24 mouse cellular contexts compared by ENCODE assay signal in genomic region chr11:30233946-30234345, GRCm38 (mm10). TPM values are rescaled to one million over a fixed set of nuclear protein-coding genes. Genes with fewer than 3 reads are reported as not detected.
A peak's percentile ranks its signal among the peaks of the same experiment; 100 is the strongest.
DNase-seq lines count a peak whose midpoint lies in the region; ATAC-seq and TF ChIP-seq lines count a peak whose summit lies in the region.
"Had no signal": no experiment of that assay in that cellular context is flagged by ENCODE, and none has a peak within 500 bp of the region (broad histone marks: within the 10 kb centered on the region; RNA-seq: fewer than 3 reads in every experiment).

No protein-coding gene starts in this region.

- H3K4me3 ChIP-seq in heart, embryonic 10.5 days: no peak overlapping the region
- H3K4me3 ChIP-seq in heart, embryonic 15.5 days: no peak overlapping the region
- H3K4me3 ChIP-seq in limb, embryonic 10.5 days: no peak overlapping the region
- no peak overlapping the region for H3K4me3 ChIP-seq in kidney, adult 2 months (ENCODE audit: insufficient read depth, low read depth, low read length)
- H3K4me3 ChIP-seq: embryonic facial prominence, embryonic 13.5 days; embryonic facial prominence, embryonic 15.5 days; erythroblast, embryonic 14.5 days; forebrain, embryonic 10.5 days; forebrain, embryonic 12.5 days had no signal

- no peak for TF ChIP-seq CTCF in kidney, adult 2 months (conservative IDR thresholded peaks at IDR 0.05; ENCODE audit: insufficient read depth, insufficient read length, low read depth, low read length)

- ATAC-seq in heart, embryonic 15.5 days (replicated peaks; ENCODE audit: insufficient number of reproducible peaks, insufficient read depth, low FRiP score, low read depth): no peak
- ATAC-seq: forebrain, embryonic 14.5 days; forebrain, embryonic 16.5 days had no signal

- no peak overlapping the region for H3K27ac ChIP-seq in heart, embryonic 10.5 days
- peak overlapping the region; percentile 1; the same call in 1 of the 2 replicates for H3K27ac ChIP-seq in heart, embryonic 15.5 days
- no peak overlapping the region for H3K27ac ChIP-seq in limb, embryonic 10.5 days
- H3K27ac ChIP-seq in kidney, adult 2 months (ENCODE audit: insufficient read depth, low read depth, low read length): no peak overlapping the region
- H3K27ac ChIP-seq: embryonic facial prominence, embryonic 13.5 days; embryonic facial prominence, embryonic 15.5 days; forebrain, embryonic 10.5 days; forebrain, embryonic 12.5 days had no signal

- no peaks in the 10 kb centered on the region for H3K9me3 ChIP-seq in heart, embryonic 10.5 days
- no peaks in the 10 kb centered on the region for H3K9me3 ChIP-seq in heart, embryonic 15.5 days (replicated peaks)
- no peaks in the 10 kb centered on the region for H3K9me3 ChIP-seq in limb, embryonic 10.5 days (replicated peaks)
- H3K9me3 ChIP-seq: embryonic facial prominence, embryonic 13.5 days; embryonic facial prominence, embryonic 15.5 days; forebrain, embryonic 10.5 days; forebrain, embryonic 12.5 days had no signal

- no peaks in the 10 kb centered on the region for H3K27me3 ChIP-seq in heart, embryonic 10.5 days (ENCODE audit: insufficient read depth, poor library complexity, severe bottlenecking)
- no peaks in the 10 kb centered on the region for H3K27me3 ChIP-seq in heart, embryonic 15.5 days
- H3K27me3 ChIP-seq in limb, embryonic 10.5 days (ENCODE audit: low read depth, poor library complexity, severe bottlenecking): no peaks in the 10 kb centered on the region
- no peaks in the 10 kb centered on the region for H3K27me3 ChIP-seq in kidney, adult 2 months (replicated peaks; ENCODE audit: control insufficient read depth, insufficient read depth, low read length)
- H3K27me3 ChIP-seq: embryonic facial prominence, embryonic 13.5 days; embryonic facial prominence, embryonic 15.5 days; forebrain, embryonic 12.5 days had no signal

- no peak for TF ChIP-seq POLR2A in kidney, adult 2 months (IDR thresholded peaks at IDR 0.05; ENCODE audit: low read depth, low read length)

- no peak overlapping the region for H3K9ac ChIP-seq in heart, embryonic 15.5 days
- H3K9ac ChIP-seq: embryonic facial prominence, embryonic 13.5 days; embryonic facial prominence, embryonic 15.5 days; forebrain, embryonic 12.5 days had no signal

- H3K36me3 ChIP-seq in heart, embryonic 10.5 days: peaks cover 11% of the 10 kb centered on the region
- H3K36me3 ChIP-seq in heart, embryonic 15.5 days: peaks cover 5% of the 10 kb centered on the region; the same call in 1 of the 2 replicates
- no peaks in the 10 kb centered on the region for H3K36me3 ChIP-seq in limb, embryonic 10.5 days
- no peaks in the 10 kb centered on the region for H3K36me3 ChIP-seq in kidney, adult 2 months (ENCODE audit: control insufficient read depth, insufficient read depth, low read length)
- H3K36me3 ChIP-seq: embryonic facial prominence, embryonic 15.5 days; forebrain, embryonic 10.5 days; forebrain, embryonic 12.5 days had no signal

- WGBS in heart, embryonic 10.5 days: 80% methylated on average over 4 of the region's 4 CpGs
- WGBS in heart, embryonic 15.5 days: 78% methylated on average over 4 of the region's 4 CpGs
- 83% methylated on average over 4 of the region's 4 CpGs for WGBS in limb, embryonic 10.5 days
- 78% methylated on average over 4 of the region's 4 CpGs for WGBS in kidney, adult 2 months

- intact Hi-C loops in heart, postnatal 14 days (cut with DNase I): no loop called here

- DNase-seq in heart, adult 11 months: peak; percentile 77
- DNase-seq in heart, postnatal 4 days: no peak
- DNase-seq in heart, embryonic 10.5 days (ENCODE audit: low spot score): peak; percentile 56
- no peak for DNase-seq in heart, postnatal 14 days
- DNase-seq in heart, adult 9 months (ENCODE audit: low spot score in 2 of 2): no peak
- peak; percentile 16 for DNase-seq in limb, embryonic 10.5 days (ENCODE audit: low spot score)
- DNase-seq in kidney, adult 2 months: no peak
- DNase-seq: adrenal gland, adult 2 months; adrenal gland, postnatal 10 days; adrenal gland, postnatal 25 days; cerebellum, adult 11-12 months; cerebellum, adult 2 months; cerebellum, adult 9-10 months; cerebellum, postnatal 14 days; cerebellum, postnatal 36 days; embryo, embryonic 11 days had no signal

- H3K4me2 ChIP-seq in heart, embryonic 15.5 days: no peak overlapping the region
- H3K4me2 ChIP-seq: embryonic facial prominence, embryonic 13.5 days; embryonic facial prominence, embryonic 15.5 days; forebrain, embryonic 12.5 days had no signal

- H3K4me1 ChIP-seq in heart, embryonic 10.5 days: peaks cover 40% of the 10 kb centered on the region
- peaks cover 66% of the 10 kb centered on the region for H3K4me1 ChIP-seq in heart, embryonic 15.5 days (replicated peaks)
- H3K4me1 ChIP-seq in limb, embryonic 10.5 days: no peaks in the 10 kb centered on the region
- H3K4me1 ChIP-seq in kidney, adult 2 months (ENCODE audit: control insufficient read depth, insufficient read depth, low read length): peaks cover 26% of the 10 kb centered on the region
- H3K4me1 ChIP-seq: forebrain, embryonic 10.5 days; forebrain, embryonic 12.5 days had no signal

RNA-seq across cellular contexts. Expression of gene Sptbn1, which starts 34.0 kb away (rescaled TPM):
- total RNA-seq in heart, postnatal 4 days (2021): 100 to 1,000 TPM; 571 to 581 TPM
- polyA plus RNA-seq in heart, embryonic 10.5 days (2016; fragmentation: Nextera tagmentation; extraction: Ambion mirVana): 115 and 137 TPM in 2 replicates
- 100 to 1,000 TPM; 509 to 527 TPM for total RNA-seq in heart, postnatal 14 days (2021)
- polyA plus RNA-seq in heart, embryonic 15.5 days (2015; fragmentation: Nextera tagmentation; extraction: Ambion mirVana): 159 and 163 TPM in 2 replicates
- polyA plus RNA-seq in limb, embryonic 10.5 days (2016; fragmentation: Nextera tagmentation; extraction: Ambion mirVana): 55.9 and 64.1 TPM in 2 replicates
- polyA plus RNA-seq in kidney, adult 2 months (2012; rRNA removed): 118 and 140 TPM in 2 replicates

Comparison
In these comparisons a context has a peak if more than half of its experiments do, and no peak if none do; other contexts are left out.
1. DNase-seq: peak in heart, adult 11 months (single experiment), heart, embryonic 10.5 days (single experiment) and limb, embryonic 10.5 days (single experiment); none in heart, postnatal 4 days (single experiment), heart, postnatal 14 days (0 of 2), heart, adult 9 months (0 of 2) and kidney, adult 2 months (single experiment).